Mouse (Mus musculus): ENCODE measurements around the gene Kxd1. TPM values are rescaled to one million over a fixed set of nuclear protein-coding genes. Genes with fewer than 3 reads are reported as not detected.

Kxd1 gene
- polyA plus RNA-seq, 1 experiment from 2014 or later = 52.6 TPM

- Histone ChIP-seq H3K4me2 (replicated peaks; ENCODE audit: low read depth, low read length) (no peak overlapping the region; the same call in 1 of the 2 replicates), H3K9me3 (ENCODE audit: control insufficient read depth, low read length) (no peaks in the 10 kb centered on the region), H3K4me3 (ENCODE audit: low read depth, low read length) (no peak overlapping the region), H3K4me1 (replicated peaks; ENCODE audit: control insufficient read depth, insufficient read depth, low read length) (peaks cover 6% of the 10 kb centered on the region), H3K27me3 (ENCODE audit: control insufficient read depth, insufficient read depth, low read length) (peaks cover 78% of the 10 kb centered on the region), H3K9ac (ENCODE audit: low read depth, low read length) (no peak overlapping the region), H3K36me3 (ENCODE audit: control insufficient read depth, insufficient read depth, low read length) (peaks cover 2% of the 10 kb centered on the region; the same call in 1 of the 2 replicates), H3K27ac (ENCODE audit: low read depth, low read length) (no peak overlapping the region)
- WGBS = 6% methylated on average over 39 of the region's 39 CpGs
- ATAC-seq (ENCODE audit: low FRiP score) (no peak), DNase-seq (ENCODE audit: low spot score) (no peak)
These were observed 27.1 kb downstream of the Kxd1 start for GRCm38 (mm10) chr8:70500386-70501301.

- Histone ChIP-seq H3K4me3 (ENCODE audit: low read depth, low read length) (no peak overlapping the region), H3K4me1 (replicated peaks; ENCODE audit: control insufficient read depth, insufficient read depth, low read length) (peaks cover 7% of the 10 kb centered on the region), H3K4me2 (replicated peaks; ENCODE audit: low read depth, low read length) (no peak overlapping the region), H3K27ac (ENCODE audit: low read depth, low read length) (no peak overlapping the region), H3K27me3 (ENCODE audit: control insufficient read depth, insufficient read depth, low read length) (peaks cover 96% of the 10 kb centered on the region), H3K9ac (ENCODE audit: low read depth, low read length) (no peak overlapping the region), H3K9me3 (ENCODE audit: control insufficient read depth, low read length) (no peaks in the 10 kb centered on the region), H3K36me3 (ENCODE audit: control insufficient read depth, insufficient read depth, low read length) (no peaks in the 10 kb centered on the region)
- ATAC-seq (ENCODE audit: low FRiP score) (no peak), DNase-seq (ENCODE audit: low spot score) (peak; percentile 32)
- WGBS = 6% methylated on average over 12 of the region's 12 CpGs
These were observed 32.0 kb downstream of the Kxd1 start for GRCm38 (mm10) chr8:70495771-70496062.

- Histone ChIP-seq H3K9ac (ENCODE audit: low read depth, low read length) (no peak overlapping the region), H3K36me3 (ENCODE audit: control insufficient read depth, insufficient read depth, low read length) (no peaks in the 10 kb centered on the region), H3K27me3 (ENCODE audit: control insufficient read depth, insufficient read depth, low read length) (peaks cover 96% of the 10 kb centered on the region), H3K9me3 (ENCODE audit: control insufficient read depth, low read length) (no peaks in the 10 kb centered on the region), H3K4me2 (replicated peaks; ENCODE audit: low read depth, low read length) (no peak overlapping the region), H3K4me3 (ENCODE audit: low read depth, low read length) (peak overlapping the region; percentile 8; the same call in 1 of the 2 replicates), H3K27ac (ENCODE audit: low read depth, low read length) (no peak overlapping the region), H3K4me1 (replicated peaks; ENCODE audit: control insufficient read depth, insufficient read depth, low read length) (peaks cover 7% of the 10 kb centered on the region)
- DNase-seq (ENCODE audit: low spot score) (peak; percentile 44), ATAC-seq (ENCODE audit: low FRiP score) (no peak)
- whole genome bisulfite sequencing = 2% methylated on average over 21 of the region's 21 CpGs
These were observed 32.6 kb downstream of the Kxd1 start for GRCm38 (mm10) chr8:70495001-70495770.

GRCm38 (mm10) chr8:70494416-70494945 is 33.3 kb downstream of the Kxd1 start:
- H3K4me1 ChIP-seq (replicated peaks; ENCODE audit: control insufficient read depth, insufficient read depth, low read length) = peaks cover 11% of the 10 kb centered on the region
- no peak overlapping the region for H3K27ac ChIP-seq (ENCODE audit: low read depth, low read length)
- DNase-seq (ENCODE audit: low spot score) (peak; percentile 48), ATAC-seq (ENCODE audit: low FRiP score) (no peak)
- no peaks in the 10 kb centered on the region for H3K36me3 ChIP-seq (ENCODE audit: control insufficient read depth, insufficient read depth, low read length)
- no peaks in the 10 kb centered on the region for H3K9me3 ChIP-seq (ENCODE audit: control insufficient read depth, low read length)
- peak overlapping the region; percentile 27; the same call in 1 of the 2 replicates for H3K4me3 ChIP-seq (ENCODE audit: low read depth, low read length)
- peaks cover 96% of the 10 kb centered on the region for H3K27me3 ChIP-seq (ENCODE audit: control insufficient read depth, insufficient read depth, low read length)
- WGBS = 3% methylated on average over 28 of the region's 28 CpGs
- H3K4me2 ChIP-seq (replicated peaks; ENCODE audit: low read depth, low read length) = no peak overlapping the region
- H3K9ac ChIP-seq (ENCODE audit: low read depth, low read length) = no peak overlapping the region

- Histone ChIP-seq H3K9ac (ENCODE audit: low read depth, low read length) (no peak overlapping the region), H3K4me3 (ENCODE audit: low read depth, low read length) (peak overlapping the region; percentile 27), H3K27ac (ENCODE audit: low read depth, low read length) (no peak overlapping the region), H3K36me3 (ENCODE audit: control insufficient read depth, insufficient read depth, low read length) (no peaks in the 10 kb centered on the region), H3K4me1 (replicated peaks; ENCODE audit: control insufficient read depth, insufficient read depth, low read length) (peaks cover 13% of the 10 kb centered on the region), H3K9me3 (ENCODE audit: control insufficient read depth, low read length) (no peaks in the 10 kb centered on the region), H3K27me3 (ENCODE audit: control insufficient read depth, insufficient read depth, low read length) (peaks cover 96% of the 10 kb centered on the region), H3K4me2 (replicated peaks; ENCODE audit: low read depth, low read length) (0 out of 2 replicates have a peak overlapping the region, but pooled peaks have one; percentile 4)
- no peak for DNase-seq (ENCODE audit: low spot score)
- ATAC-seq (ENCODE audit: low FRiP score) = no peak
- WGBS = 3% methylated on average over 46 of the region's 47 CpGs
These were observed 33.9 kb downstream of the Kxd1 start for GRCm38 (mm10) chr8:70493692-70494415.

- Histone ChIP-seq H3K9ac (ENCODE audit: low read depth, low read length) (peak within 1 kb of the TSS; percentile 19; the same call in 1 of the 2 replicates), H3K27me3 (ENCODE audit: control insufficient read depth, insufficient read depth, low read length) (peaks cover 97% of the 10 kb centered on the region), H3K9me3 (ENCODE audit: control insufficient read depth, low read length) (no peaks in the 10 kb centered on the region), H3K36me3 (ENCODE audit: control insufficient read depth, insufficient read depth, low read length) (no peaks in the 10 kb centered on the region), H3K4me3 (ENCODE audit: low read depth, low read length) (peak within 1 kb of the TSS; percentile 27), H3K27ac (ENCODE audit: low read depth, low read length) (no peak within 1 kb of the TSS), H3K4me1 (replicated peaks; ENCODE audit: control insufficient read depth, insufficient read depth, low read length) (peaks cover 21% of the 10 kb centered on the region), H3K4me2 (replicated peaks; ENCODE audit: low read depth, low read length) (peak within 1 kb of the TSS; percentile 44)
- DNase-seq (ENCODE audit: low spot score) (peak; percentile 45), ATAC-seq (ENCODE audit: low FRiP score) (no peak)
- WGBS = under 1% methylated on average over 56 of the region's 93 CpGs
These were observed 34.8 kb downstream of the Kxd1 start, which contains the start of gene Crlf1 for GRCm38 (mm10) chr8:70492664-70493640. Gene Crlf1, plus strand, starts transcription at chr8:70493158.

GRCm38 (mm10) chr8:70490880-70491495 is 36.8 kb downstream of the Kxd1 start:
- WGBS = 1% methylated on average over 20 of the region's 20 CpGs
- Histone ChIP-seq H3K4me1 (replicated peaks; ENCODE audit: control insufficient read depth, insufficient read depth, low read length) (peaks cover 24% of the 10 kb centered on the region), H3K27ac (ENCODE audit: low read depth, low read length) (no peak overlapping the region), H3K9me3 (ENCODE audit: control insufficient read depth, low read length) (no peaks in the 10 kb centered on the region), H3K9ac (ENCODE audit: low read depth, low read length) (no peak overlapping the region), H3K36me3 (ENCODE audit: control insufficient read depth, insufficient read depth, low read length) (no peaks in the 10 kb centered on the region), H3K4me2 (replicated peaks; ENCODE audit: low read depth, low read length) (no peak overlapping the region), H3K27me3 (ENCODE audit: control insufficient read depth, insufficient read depth, low read length) (peaks cover 98% of the 10 kb centered on the region), H3K4me3 (ENCODE audit: low read depth, low read length) (no peak overlapping the region)
- ATAC-seq (ENCODE audit: low FRiP score) (no peak), DNase-seq (ENCODE audit: low spot score) (peak; percentile 45)

Measured in hindbrain, embryonic 11.5 days (tissue).